Mouse (Mus musculus) natural killer cell, adult 2 months (primary cell): ENCODE data around the gene Snrpa1.
"Not testable (repeated sequence)": the region's sequence is repeated elsewhere in the genome, so short reads cannot be mapped to it uniquely, and the experiment has no call there.

Source experiments
- DNase-seq, 2 experiments: peaks; one replicate each; pipeline ENCODE4 v3.0.0; 2022; ENCODE audit warnings: low spot score in 2 of 2

The Snrpa1 gene

GRCm38 (mm10) chr7:66058703-66059102 lies at the start of gene Snrpa1:
TSS of gene Snrpa1 (plus strand) at chr7:66059003.
- no peak for DNase-seq

DNA sequence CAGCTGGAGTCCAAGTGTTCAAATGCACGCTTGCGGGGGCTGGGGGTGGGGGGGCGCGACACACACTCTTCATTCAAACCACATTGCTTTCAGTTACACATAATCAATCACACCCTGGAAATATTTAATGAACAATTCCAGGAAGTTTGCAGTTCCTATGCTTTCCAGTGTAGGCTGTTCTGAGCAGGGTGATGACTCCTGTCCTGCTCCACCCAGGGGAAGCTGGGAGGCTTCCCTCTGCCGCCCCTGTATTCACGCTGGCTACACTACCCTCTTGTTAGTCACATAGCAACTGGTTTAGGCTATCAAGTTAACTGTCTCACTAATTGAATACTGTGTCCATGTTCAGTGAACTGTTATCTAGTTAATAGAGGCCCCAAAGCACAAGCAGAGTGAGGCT lies 48.3 kb upstream of the Snrpa1 start:
- no peak for DNase-seq

GRCm38 (mm10) chr7:66027747-66028146 lies 31.1 kb upstream of the Snrpa1 start:
- DNase-seq, result no peak

DNA sequence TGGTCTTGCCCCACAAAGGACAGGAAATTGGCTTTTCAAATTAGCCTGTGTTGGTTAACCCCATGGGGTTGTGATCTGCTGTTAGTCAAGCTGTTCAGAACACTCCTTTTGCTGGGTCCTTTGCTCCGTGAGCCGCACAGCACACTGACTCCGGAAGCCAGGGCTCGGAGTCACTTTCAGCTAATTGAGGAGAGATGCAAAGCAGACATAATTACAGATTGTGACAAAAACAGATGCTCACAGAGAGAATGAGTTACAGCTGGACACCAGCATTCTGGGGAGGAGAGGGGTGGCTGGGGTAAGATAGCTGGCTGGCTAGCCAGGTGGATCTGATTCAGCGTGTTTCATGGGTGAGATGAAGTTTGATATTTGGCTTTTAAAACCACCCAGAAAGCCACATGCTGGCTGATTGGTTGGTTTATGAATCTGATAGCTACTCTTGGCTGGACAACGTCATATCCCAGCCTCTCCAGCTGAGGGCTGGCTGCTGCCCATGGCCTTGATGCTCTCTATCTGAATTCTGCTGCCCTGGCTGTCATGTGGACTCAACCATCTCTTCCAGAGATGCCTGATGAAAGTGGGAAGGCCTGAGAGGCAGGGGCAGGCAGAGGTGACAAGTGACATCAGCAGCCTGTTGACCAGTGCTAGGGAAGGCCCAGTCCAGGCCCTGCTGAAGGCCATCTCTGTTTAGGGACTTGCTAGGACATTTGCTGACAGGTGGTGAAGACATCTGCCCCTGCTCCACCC lies 29.9 kb upstream of the Snrpa1 start:
- DNase-seq, result no peak

DNA sequence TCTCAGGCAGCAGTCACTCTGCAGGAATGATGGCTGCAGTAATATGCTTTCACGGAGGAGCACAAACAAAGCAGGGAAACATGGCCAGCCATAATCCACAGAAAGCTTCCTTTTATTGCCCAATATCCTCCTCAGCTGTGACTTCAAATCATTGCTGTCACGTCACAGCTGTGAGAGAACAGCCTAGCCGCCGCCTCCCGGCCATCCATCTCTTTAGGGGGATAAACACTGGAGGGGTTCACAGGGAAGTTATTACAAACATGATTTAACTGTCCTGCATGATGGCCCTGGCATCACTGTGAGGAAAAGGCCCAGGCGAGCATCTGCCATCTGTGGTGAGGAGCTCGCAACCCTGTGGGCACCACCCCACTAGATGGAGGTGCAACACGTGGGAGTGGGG lies 22.0 kb upstream of the Snrpa1 start:
- DNase-seq, result no peak

DNA sequence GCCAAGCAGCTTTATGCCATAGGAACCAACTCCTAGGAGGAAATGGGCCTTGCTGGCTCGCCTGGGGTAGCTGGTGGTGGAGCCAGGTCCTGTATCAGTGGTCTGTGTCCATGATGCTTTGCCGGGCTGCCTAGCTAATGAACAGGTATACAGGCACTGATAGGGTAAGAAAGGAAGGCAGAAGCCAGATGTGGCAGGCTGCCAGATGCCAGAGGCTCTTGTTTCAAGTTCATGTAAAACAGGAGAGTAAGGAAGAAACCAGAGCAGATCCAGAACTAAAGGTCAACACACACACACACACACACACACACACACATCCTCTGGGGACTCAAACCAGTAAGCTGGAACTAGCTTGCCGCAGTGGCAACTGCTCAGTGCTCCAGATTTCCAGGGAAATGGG lies 20.5 kb upstream of the Snrpa1 start:
- DNase-seq, result no peak

- DNase-seq, result no peak
Measured at GRCm38 (mm10) chr7:66038730-66039129, 20.1 kb upstream of the Snrpa1 start.

DNA sequence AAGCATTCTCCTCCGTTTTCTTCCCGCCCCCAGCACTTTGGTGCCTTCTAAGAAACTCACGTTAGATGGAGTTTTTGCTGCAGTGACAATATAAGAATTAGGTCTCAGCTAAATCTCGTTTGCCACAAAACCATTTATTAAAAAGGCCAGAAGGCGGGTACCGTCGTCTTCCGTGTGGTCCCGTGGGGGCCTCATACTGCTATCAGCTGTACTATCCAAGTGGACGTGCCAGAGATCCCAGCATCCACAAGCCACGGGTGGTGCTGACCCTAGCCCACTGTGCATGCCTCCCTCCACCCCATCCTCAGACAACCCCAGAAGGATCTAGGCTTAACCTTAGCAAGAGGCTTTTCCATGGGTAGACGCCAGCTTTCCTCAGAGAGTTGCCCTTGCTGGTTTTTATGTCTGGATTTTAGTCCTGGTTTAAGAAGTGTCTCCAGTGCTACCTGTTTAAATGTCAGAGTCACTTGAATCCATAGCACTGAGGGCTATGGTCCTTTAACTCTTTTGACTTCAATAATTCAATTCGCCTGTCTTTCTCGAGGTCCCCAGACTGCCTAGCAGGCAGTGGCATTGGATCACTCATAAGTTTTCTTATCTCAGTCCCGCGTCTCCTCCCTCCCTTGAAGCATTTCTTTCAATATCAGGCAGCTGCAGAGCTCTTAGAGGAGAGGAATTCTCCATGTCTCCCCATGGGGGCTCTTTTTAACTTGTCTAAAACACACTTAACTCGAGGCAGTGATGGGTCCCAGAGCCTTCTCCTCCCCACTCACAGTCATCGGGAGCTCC lies 18.6 kb upstream of the Snrpa1 start:
- no peak for DNase-seq

DNA sequence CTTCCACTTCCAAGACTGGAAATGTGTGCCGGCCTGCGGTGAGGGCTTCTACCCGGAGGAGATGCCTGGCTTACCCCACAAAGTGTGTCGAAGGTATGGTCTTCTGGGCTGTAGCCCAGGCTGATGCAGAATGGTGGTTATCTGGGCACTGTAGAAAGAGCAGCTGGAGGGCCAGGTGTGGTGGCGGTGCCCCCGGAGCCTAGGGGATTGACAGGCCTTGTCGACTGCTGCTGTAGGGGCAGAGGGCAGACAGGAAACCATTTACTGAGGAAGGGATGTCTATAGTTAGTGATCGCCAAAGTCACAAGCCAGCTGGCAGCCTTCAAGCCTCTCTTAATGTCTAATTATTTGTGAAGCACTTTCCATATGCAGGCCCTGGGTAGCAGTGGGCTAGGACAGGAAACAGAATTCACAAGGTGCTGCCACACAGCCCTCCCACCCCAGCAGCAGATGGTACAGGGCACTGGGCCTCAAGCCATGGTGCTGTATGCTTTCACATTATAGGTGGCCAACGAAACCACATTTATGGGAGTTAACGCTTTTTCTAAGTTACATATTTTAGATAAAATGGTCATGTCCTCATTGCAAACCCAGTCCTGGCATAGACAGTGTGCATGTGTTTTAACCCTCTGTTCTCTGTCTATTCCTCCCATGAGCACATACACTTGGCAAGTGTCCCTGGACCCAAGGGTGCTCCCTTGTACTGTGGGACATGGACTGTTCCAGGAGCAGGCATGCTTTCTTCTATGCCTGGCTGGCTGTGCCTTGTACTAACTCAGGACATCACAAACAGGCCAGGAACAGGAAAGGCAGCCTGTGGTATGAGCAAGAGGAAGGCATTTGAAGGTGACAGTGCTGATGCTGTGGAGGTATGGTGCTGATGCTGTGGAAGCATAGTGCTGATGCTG lies 15.0 kb upstream of the Snrpa1 start, which contains the start of gene Gm45213:
Gene Gm45213 (plus strand): TSS at position 51 of the 908 bp plus-strand sequence.
- DNase-seq, result no peak

DNA sequence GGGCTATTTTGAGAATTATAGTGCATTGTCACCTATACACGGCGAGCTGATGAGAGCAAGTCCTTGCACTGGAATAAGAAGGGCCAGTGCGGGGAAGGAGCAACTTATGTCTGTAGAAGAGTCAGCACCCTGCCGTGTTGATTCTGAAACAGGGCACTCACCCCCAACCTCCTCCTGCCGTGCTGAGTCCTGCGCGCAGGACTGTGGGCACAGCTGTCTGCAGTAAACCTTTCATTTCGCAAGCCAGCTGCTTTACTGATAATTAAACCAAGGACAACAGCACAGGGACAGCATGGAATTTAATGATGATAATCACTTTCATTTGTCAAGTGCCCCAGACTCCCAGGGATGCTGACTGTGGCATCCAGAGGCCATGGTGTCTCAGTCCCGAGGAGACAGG lies 14.2 kb upstream of the Snrpa1 start:
- no peak for DNase-seq

- DNase-seq, result no peak
Measured at GRCm38 (mm10) chr7:66046921-66047918, 11.6 kb upstream of the Snrpa1 start.

DNA sequence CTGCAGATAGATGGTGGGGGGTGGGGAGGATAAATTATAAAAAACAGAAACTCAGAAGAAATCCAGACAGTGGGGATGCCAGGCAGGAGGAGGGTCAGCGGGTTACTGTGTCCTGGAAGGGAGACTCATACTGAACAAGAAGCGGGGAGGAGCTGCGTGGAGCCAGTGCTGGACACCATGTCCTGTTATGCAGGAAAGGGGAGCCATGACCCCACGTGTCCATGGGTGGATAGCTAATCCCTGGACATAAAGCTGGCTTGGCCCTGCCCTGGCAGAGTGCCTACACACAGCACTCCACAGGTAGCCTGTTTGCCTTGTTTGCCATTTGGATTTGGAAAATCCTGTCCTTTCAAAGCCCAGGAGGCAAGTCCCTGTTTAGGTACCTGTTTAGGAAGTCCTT lies 10.8 kb upstream of the Snrpa1 start:
- no peak for DNase-seq

GRCm38 (mm10) chr7:66048446-66049230 lies 10.2 kb upstream of the Snrpa1 start:
- no peak for DNase-seq

DNA sequence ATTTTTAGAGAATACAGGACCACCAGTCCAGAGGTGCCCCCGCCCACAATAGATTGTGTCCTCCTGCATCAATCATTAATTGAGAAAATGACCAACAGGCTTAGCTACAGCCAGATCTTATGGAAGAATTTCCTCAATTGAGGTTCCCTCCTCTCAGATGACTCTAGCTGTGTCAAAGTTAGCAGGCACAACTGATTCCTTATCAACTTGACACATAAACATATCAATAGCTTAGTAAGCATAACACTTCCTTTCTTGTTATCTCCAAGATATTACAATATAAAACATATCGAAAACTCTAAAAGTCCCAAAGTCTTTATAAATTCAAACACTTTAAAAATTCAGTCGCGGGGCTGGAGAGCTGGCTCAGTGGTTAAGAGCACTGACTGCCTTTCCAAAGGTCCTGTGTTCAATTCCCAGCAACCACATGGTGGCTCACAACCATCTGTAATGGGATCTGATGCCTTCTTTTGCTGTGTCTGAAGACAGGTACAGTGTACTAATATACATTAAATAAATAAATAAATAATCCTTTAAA lies 4.8 kb upstream of the Snrpa1 start:
- DNase-seq, result no peak

GRCm38 (mm10) chr7:66055356-66055755 lies 3.4 kb upstream of the Snrpa1 start:
- DNase-seq, result not testable (repeated sequence)

GRCm38 (mm10) chr7:66060066-66060956 lies 1.5 kb downstream of the Snrpa1 start:
- DNase-seq, result peak; percentile 69 to 76

- DNase-seq, result no peak
Measured at GRCm38 (mm10) chr7:66061057-66061456, 2.3 kb downstream of the Snrpa1 start.

DNA sequence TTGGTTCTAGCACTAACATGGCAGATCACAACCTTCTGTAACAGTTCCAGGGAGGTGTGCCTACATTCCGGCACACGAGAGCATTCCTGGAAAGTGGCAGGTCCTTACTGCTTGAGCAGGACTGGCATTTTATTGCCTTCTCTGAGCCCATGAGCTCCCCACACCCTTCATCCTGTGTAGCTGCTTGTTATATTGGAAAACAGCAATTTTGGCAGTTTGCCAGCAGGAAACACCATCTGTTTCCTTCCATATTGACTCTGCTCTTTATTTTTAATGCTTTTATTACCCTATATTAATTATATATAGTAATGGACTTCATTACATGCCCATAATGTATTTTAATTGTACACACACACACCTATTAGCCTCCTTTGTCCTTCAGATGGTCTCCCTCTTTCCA lies 17.6 kb downstream of the Snrpa1 start:
- DNase-seq, result no peak
